Mouse (Mus musculus): ENCODE data around the gene 4930550C14Rik.

The 4930550C14Rik gene

DNA sequence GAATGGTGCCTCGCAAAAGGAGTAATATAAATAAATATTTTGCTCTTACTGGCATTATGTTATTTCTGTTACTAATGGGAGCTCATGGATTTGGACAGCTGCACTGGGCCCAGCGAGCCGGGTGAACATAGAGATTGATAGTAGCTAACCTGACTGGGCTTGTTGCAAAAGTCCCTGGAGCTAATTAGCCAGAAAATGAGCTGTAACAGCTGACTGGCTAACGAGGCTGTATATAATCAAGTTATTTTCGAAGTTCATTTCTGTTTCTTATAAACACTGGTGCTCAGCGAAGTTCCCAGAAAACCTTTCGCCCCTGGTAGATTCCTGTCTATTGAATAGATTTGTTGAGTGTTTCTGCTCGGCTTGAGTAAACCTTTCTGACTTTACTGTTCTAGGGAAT, 866 bp downstream of the 4930550C14Rik start:
- in situ Hi-C loops (cut with MboI; ENCODE audit: low sequenced_read_pairs), result no loop called here

DNA sequence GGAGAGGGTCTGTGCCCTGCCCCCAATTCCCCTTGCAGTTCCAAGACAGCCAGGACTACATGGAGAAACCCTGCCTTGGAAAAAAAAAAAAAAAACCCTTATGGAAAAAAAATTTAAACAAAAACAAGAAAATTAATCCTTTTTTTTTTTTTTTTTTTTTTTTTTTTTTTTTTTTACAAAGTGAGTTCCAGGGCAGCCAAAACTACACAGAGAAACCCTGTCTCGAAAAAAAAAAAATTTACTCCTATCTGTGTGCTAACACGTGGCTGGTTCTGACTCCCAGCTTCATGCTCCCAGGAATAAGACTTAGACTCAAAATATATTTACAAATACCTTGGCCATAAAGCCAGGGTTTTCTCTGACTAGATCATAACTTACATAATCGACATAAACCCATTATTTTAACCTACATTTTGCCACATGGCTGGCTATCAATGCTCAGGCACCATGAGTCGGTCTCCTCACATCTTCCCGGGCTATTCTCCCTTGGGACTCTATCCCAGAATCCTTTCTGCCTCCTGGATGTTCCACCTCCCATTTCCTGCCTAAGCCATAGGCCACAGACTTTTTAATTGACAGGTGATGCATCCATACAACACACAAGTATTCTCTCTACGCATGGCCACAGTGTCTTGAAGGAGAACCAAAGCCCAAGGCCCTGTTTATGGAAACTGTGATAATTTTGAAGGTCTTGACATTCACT, 2.1 kb downstream of the 4930550C14Rik start:
- in situ Hi-C loops (cut with MboI; ENCODE audit: low sequenced_read_pairs), result no loop called here

DNA sequence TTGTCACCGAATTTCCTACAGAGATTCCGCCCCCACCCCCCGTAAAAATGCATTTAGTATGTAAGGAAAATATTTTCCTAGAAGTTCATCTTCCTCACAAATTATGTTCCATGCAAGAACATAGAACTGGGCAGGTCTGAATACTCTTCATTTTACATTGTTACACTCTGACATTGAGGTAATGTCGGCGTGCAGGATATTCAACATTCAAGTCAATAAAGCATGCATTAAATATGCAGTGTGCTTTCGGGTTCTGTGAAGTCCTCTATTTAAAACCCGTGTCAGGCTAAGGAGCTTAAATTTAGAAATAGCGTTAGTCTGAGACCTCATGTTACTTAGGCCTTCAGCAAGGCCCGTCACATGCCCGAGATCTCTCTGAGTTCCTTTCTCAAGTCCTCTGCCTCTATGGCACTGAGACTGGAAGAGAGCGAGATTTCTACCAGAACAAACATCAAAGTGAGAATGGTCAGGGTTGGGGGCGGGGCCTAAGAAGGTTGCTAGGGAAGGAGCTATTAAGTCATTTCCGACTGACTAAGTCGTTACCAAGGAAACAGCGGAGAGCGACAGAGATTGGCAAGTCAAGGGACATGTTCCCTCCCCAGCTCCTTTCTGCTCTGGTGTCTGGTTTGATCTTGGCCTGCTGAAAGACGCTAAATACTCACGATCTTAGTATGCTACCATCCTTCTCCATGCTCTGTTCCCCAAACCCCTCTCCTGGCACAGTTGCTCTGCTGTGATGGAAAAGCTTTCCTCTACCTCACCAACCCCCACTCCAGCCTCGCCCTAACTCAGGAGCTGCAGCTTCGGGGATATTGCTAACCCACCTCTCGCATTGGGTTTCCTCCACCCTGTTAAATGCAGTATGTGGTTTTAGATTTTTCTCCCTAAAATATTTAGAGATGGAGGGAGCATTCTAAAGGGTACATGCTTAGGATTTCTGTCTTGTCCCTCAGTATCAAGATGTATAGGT, 2.9 kb downstream of the 4930550C14Rik start:
- in situ Hi-C loops (cut with MboI; ENCODE audit: low sequenced_read_pairs), result no loop called here

DNA sequence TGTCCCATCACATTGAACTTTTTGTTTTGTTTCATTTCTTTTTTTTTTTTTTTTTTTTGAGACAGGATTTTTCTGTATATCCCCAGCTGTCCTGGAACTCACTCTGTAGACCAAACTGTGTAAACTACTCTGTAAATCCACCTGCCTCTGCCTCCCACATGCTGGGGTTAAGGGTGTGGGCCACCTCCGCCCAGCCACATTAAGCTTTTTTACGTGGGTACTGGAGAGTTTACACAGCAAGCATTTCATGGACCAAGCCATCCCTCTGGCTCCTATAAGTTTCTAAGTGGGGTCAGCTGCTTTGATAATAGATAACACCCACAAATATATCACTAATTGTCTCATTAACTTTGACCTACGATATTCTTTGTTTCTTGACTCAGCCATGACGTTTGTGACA, 6.4 kb downstream of the 4930550C14Rik start:
- in situ Hi-C loops (cut with MboI; ENCODE audit: low sequenced_read_pairs), result no loop called here

DNA sequence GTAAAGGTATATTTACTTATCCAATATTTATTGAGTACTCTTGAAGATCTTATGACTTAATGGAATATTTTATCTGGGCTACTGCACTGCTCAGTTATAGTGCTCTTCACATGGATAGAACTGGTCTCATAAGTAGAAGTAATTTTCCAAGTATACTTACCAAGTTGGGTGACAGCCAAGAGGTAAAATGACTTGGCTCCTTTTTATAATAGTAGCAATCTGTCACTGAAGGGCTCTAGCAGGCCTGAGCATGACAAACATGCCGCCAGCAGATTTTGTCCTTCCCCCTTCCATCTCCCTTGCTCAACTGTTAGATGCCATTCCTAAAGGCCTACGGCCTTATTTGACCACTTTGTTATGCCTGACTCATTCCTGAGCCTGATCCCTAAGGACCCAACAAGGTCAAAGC, 6.8 kb downstream of the 4930550C14Rik start:
- in situ Hi-C loops (cut with MboI; ENCODE audit: low sequenced_read_pairs), result no loop called here

DNA sequence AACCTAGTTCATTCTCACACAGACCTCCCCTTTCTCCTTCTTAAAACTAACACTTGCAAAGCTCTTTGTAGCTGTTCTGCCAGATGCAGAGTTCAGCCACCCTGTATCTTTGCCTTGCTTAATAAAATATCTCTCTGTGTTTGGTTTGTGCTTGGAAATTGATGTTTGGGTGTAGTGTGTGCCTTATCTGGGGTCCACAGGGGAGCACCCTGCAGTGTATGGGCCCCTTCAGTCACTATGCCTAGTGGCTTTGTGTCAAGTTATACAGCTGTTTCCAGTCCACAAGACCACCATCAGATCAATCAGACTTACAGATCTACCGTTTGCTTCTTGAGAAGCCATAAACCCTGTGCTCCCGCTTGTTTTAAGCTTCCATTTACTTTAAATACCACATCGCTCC, 7.3 kb downstream of the 4930550C14Rik start:
- in situ Hi-C loops (cut with MboI; ENCODE audit: low sequenced_read_pairs), result no loop called here

DNA sequence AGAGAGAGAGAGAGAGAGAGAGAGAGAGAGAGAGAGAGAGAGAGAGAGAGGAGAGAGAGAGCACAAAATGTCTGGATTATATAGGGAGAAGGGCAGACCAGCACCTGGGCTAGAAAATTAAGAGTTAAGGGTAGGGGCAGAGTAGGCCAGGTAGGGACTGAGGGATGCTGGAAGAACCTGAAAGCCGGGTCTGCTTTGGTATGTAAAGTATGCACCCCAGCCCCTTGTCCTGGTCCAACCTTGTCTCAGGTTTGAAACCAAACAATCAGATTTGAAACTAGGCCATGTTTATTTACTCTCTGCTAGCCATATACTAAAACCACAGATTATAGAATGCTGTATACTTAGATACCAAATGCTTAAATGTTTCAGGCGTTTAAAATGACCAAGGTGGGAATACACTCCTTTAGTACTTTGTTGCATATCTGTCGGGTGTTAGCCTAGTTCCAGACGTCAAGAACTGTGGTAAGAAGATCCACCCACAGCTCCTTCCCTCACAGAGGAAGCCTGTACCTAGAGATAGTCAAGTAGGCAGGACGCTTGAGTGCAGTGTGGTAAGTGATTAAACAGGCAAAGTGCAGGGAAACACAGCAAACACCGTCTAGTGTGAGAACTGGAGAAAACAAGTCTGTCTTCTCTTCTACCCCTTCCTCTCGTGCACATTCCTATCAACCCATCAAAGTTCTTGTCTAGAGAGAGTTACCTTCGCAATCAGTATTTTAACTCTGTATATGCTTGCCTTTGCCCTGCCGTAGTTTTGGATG, 20.2 kb downstream of the 4930550C14Rik start:
- in situ Hi-C loops (cut with MboI; ENCODE audit: low sequenced_read_pairs), result no loop called here

DNA sequence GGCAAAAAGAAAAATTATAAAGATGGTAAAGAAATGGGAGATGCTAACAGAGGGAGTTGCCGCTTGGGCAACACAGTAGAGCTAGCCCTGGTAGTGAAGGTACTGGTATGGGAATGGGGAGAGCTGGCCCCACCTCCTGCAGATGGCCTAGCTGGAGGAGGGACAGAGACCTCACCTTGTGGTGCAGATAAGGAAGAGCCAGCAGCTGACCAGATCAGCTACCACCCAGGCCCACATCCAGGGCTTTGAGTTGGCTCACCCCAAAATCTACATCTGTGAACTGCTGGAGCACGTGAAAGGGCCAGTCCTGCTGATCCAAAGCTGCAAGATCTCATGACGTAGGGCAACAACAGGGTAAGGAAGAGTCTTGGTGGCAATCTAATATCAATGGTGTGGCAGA, 24.6 kb downstream of the 4930550C14Rik start:
- in situ Hi-C loops (cut with MboI; ENCODE audit: low sequenced_read_pairs), result no loop called here

DNA sequence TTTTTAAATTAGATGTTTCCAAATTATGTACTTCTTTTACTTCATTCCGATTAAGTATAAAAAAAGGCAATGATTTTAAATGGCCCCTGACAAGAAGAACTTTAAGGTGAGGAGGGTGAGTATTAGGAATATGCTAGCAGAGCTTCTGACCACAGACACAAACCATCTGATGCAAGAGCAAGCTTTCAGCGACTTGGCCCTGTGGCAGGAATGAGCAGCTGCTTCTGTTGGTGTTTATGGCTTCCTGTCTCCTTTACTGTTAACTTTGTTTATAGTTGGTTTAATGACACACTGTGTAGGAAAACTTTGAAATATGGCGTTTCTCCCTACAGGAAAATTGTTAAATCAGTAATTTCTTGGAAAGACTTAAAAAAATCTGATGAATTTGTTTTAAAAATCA, 25.5 kb downstream of the 4930550C14Rik start:
- in situ Hi-C loops (cut with MboI; ENCODE audit: low sequenced_read_pairs), result no loop called here

DNA sequence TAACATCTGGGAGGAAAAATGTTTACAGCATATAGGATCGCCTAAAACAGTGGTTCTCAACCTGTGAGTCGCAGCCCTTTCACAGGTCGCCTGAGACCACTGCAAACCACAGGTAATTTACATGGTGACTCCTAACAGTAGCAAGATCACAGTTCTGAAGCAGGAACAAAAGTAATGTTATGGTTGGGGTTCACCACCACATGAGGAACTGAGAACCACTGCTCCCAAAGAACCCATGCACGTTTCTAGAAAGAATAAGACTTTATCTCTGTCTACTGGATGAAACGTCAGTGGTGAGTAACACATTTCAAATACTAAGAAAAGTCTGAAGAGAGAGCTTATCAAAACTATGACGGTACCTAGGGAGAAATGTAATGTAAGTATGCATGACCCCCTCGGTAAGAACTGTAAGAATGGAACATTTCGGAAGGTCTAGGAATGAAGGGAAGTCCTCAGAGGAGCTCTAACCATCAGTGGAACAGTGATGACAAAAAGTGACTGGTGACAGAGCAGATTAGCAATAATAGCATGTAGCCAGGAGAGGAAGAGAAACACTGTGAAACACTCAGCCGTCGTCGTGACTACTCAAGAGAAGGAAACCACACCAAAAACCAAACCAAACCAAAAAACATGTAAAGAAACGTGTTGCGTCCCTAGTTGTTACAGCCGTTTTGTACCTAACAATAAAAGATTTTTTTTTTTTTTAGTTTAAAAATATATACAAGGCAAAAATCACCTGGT, 33.9 kb downstream of the 4930550C14Rik start:
- in situ Hi-C loops (cut with MboI; ENCODE audit: low sequenced_read_pairs), result no loop called here

DNA sequence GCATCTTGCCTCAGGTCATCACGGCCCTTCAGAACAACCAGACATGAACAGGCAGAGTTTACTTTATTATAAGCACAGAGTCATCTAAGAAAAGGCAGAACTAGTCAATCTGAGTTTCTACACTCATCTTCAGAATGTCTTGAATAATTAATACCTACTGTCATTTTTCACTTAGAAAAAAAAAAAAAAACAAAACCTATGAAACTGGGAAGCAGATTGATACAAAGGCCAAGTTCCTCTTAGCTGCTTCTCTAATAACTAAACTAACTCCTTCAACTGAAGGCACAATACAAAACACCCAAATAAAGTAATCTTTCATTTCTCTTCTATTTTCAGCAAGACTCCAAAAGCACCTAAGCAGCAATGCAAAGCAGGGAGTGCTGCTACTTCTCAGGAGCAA, 48.5 kb downstream of the 4930550C14Rik start:
- in situ Hi-C loops (cut with MboI; ENCODE audit: low sequenced_read_pairs), result no loop called here

DNA sequence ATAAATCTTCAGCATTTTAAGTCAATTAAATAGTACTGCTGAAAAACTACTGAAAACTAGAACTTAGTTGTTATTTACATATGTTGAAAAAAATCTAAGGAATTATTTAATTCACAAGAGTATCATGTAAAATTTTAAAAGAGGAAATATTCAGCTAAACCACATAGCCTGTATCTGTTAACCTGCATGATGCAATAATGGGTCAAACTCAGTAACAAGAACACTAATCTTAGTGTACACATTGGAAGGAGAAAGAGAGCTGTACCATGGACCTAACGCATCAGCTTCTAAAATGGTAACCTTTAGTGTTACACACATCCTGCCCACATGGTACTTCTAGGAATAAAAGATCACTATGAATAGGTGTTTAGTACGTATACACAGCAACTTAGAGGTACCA, 49.9 kb downstream of the 4930550C14Rik start:
- in situ Hi-C loops (cut with MboI; ENCODE audit: low sequenced_read_pairs), result no loop called here

DNA sequence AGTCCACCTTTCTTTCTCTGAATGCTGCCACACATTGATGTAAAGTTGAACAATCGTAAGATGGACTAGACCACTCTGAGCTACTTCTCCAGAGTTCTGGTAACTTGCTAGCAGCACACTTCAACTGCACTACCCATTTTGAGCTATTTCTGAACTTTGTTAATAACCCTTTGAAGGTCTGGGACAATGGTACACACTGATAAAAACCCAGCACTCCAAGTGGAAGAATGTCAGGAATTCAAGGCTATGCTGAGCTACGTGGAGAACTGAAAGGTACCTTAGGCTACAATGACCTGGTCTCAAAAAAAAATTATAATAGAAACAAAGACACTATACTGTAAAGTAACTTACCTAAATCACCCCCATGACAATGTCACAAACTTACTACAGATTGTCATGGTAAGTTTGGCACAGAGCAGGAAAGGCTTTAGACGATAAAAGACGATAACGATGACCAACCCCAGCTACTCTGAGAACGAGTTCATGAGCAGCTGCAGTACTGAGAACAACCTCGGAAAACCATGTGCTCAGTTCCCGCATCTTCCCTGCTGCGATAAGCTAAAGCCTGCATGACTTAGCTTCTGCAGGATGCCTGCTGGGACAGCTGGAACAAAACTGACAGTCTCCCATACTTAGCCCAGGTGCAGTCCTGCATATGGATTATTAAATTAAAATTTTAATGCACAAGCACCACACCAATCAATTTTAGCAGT, 70.8 kb downstream of the 4930550C14Rik start:
- in situ Hi-C loops (cut with MboI; ENCODE audit: low sequenced_read_pairs), result no loop called here

Data from CH12F3 (cell line).